Mouse (Mus musculus): ENCODE data around the gene Nexn. TPM values are rescaled to one million over a fixed set of nuclear protein-coding genes. Genes with fewer than 3 reads are reported as not detected.

The Nexn gene
- total RNA-seq, 4 experiments from 2014 or later = 0.65 to 2.9 (median 1.3) TPM

DNA sequence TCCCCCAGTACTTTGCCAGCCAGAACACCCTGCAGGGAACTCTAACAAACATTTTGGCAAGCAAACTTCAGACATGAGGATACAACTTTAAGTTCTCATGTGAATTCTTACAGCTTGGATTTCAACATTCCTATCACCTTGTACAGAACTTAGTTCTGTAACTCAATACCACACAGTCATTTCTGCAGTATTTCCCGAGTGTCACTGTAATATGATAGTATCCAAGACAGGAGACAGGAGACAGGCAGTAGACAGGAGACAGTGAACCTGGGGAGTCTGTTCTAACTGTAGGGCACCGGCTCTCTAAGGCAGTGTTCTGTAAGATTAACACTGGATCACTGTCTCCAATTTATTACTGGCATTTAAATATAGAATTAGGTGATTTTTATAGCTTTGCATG, 12.3 kb upstream of the Nexn start:
- DNase-seq (ENCODE audit: low spot score in 2 of 2) = no peak

DNA sequence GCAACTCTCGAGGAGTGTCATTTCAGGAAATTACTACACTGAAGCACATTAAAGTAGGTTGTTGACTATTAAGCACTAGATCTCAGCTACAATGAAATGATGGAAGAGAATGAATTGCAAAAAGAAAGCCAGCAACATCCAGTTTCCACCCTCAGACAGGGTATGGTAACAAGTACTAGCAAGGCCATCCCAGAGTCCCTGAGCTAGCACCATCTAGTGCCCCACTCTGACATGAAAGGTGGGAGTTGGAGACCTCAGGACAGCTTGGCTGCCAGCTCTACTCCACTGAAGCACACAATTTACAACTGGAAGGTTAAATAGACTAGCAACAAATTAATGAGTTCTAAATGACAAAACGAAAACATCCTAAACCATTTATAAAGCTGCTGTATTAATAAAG, 11.8 kb upstream of the Nexn start:
- no peak for DNase-seq (ENCODE audit: low spot score in 2 of 2)

DNA sequence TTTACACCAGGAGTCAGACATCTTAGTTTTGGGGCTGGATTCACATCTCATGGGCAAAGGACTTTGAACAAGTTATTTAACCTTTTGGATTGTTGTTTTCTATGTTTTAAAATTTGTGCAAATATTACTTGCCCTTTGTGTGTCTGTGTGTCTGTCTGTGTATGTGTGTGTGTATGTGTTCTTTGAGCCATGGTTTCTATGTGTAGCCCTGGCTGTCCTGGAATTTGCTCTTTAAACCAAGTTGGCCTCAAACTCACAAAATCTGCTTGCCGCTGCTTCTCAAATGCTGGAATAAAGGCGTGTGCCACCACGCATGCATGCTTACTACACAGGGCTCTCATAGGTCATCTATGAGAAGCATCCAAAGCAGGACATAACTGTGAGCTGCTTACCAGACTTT, 10.8 kb upstream of the Nexn start:
- no peak for DNase-seq (ENCODE audit: low spot score in 2 of 2)

DNA sequence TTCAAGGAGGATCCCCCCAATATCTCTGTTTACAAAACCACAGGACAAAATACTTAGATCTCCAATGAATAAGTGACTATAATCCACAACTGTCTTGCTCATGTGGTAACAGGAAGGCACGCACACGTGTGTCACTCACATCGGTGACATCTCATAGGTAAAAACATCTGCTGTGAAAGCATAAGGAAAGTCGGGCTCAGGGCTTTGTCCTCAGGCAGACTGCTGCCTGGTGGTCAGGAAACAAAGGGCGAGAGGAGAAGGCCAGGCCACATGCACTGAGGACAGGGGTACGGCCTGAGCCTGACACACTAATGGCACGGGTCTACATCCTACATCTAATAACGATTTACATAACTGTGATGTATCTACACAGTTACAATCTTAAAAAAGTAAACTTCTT, 8.9 kb upstream of the Nexn start:
- DNase-seq (ENCODE audit: low spot score in 2 of 2) = no peak

DNA sequence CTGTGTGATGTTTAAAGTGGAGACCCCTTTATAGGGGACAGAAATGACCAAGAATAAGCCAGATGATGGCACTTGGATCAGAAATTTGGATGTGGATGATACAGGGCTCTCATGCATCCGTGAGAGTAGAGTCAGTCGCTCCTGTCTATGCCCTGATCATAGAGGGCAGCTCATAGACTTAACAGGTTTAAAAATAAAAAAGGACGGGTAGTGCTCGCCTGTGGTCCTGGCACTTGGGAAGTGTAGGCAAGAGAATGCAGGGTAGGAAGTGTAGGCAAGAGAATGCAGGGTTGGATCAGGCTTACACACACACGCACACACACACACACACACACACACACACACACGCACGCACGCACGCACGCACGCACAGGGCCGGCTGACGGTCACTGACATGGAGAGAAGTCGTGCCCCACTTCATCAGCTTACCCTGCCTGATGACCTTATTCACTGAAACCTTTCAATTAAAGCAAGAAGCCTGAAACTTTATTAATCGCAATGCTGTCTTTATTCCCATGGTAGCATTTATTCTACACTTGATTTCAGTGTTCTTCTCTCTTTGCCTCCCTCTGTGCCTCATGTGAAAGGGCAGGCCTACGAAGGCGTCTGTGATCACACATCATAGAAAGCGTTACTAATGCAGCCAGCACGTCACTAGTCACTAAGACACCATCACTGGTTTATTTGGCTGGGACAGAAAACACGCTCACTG, 7.0 kb upstream of the Nexn start:
- no peak for DNase-seq (ENCODE audit: low spot score in 2 of 2)

DNA sequence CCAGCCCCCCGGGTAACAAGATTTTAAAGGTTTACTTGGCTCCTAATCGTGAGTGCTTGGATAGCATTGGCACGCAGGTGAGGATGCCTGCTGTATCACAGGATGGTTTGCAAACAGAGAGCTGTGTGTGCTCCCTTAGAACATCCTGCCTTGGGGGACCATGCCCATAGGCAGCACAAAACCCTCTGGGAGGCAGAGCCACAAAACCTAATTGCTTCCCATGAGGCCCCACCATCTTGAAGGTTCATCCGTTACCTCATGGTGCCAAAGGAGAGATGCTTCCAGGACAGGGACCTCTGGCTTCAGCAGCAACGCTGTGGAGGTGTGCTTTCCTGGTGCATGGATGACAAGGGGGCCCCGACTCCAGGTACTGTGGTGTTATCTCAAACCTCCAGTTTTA, 5.7 kb upstream of the Nexn start:
- DNase-seq (ENCODE audit: low spot score in 2 of 2) = no peak

DNA sequence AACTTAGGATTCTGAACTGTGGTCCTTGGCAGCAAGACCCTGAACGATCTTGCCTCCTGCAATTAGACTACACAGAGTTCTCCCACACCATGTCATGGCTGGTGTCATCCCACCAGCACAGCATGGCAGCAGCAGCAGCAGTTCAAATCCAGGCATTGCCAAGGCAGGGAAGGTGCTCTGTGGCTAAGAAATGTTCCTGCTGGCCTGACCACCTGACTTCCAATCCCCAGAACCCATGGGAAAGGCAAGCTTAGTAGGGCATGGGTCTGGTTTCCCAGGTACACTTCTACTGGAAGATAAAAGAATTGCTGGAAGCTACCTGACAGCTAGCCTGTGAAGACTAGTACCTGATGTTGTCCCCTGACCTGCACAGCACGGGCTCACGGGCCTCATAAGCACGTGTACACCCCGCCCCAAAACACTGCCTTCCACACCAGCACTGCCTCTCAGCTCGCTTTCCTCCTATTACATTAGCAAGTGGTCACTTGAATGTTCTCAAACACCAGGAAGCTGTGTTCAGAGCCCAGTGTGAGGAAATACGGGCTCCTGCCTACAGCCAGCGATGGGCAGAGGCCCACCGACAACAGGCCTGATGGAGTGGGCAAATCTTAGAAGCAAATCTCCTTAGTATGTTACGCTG, 5.0 kb upstream of the Nexn start:
- DNase-seq (ENCODE audit: low spot score in 2 of 2) = no peak

DNA sequence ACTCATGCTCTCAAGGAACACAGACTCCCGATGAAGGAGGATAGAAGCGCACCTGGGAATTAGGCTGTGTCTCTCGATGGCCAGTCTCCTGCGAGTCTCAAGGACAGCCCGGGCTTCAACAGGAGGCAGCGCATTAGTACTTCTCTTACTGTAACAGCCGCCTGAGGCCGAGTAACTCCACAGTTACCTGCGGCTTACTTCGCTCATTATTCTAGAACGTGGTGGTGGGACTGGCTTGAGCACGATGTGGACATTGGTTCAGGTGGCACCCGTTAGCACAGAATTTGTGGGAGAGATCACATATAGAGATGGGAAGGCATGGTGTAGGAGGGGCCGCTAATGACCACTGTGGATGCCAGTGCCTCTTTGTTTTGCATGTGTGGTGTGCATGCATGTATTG, 1.9 kb upstream of the Nexn start:
- DNase-seq (ENCODE audit: low spot score in 2 of 2) = no peak

DNA sequence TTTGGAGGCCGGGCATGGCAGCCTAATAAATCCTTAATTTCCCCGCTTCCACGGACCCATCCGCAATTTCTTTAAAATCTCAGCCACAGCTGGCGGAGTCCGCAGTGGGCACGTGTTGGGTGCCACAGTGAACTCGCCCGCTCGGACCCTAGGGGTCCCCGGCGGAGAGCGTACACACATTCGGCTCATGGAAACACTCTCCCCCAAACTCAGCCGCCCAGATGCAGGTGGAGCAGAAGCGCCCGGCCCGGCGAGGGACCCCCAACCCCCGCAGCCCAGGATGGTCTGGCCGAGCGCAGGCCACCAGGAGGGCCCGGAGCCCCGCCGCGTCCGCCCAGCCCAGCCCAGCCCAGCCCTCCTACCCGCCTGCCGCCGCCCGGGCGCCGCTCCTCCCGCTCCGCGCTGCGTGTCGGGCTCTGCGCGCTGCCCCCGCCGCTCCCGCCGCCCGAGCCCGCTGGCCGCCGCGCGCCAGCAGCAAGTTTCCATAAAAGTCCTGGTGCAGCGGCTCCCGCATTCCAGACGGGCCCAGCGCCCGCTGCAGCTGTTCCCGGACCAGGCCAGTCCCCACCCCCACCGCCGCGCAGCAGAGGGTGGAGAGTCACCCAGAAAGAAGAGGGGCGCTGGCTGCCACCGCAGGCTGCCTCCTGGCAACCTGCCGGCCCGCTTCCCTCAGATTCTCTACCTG, 657 bp downstream of the Nexn start:
- DNase-seq (ENCODE audit: low spot score in 2 of 2) = peak in 1 of 2 experiments; percentile 24

DNA sequence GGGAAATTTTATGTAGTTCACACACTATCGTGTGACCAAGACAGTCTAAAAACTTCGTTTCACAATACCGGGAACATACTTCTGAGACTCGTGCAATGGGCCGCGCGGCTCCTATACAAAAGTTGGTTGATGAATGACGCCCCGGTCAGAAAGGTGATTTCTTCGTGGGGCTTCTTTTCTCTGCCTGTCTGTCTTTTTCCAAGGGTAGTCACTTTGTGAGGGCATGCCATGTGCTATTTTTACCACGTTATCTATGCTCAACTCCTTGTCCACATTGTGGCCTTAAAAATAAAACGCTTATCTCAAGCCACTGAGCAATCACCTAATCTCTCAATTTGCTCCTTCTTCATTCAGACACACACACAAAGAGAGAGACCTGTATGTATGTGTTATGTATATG, 1.3 kb downstream of the Nexn start:
- DNase-seq (ENCODE audit: low spot score in 2 of 2) = no peak

DNA sequence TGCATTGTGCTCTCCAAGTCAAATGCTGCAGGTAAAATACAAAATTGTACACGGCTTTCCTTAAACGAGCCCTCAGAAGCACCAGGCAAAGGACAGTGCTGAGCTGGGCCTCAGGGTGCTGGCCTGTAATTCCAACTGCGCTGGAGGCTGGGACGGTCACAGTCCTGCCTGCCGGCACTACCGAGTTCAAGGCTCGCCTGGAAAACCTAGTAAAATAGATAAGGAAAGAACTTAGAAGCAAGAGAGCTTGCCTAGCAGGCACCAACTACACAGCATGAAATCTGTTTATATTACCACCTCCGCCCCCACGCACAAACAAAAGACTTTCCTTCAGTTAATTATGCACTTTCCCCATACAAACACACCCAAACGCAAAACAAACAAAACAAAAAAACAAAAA, 1.8 kb downstream of the Nexn start:
- DNase-seq (ENCODE audit: low spot score in 2 of 2) = no peak

DNA sequence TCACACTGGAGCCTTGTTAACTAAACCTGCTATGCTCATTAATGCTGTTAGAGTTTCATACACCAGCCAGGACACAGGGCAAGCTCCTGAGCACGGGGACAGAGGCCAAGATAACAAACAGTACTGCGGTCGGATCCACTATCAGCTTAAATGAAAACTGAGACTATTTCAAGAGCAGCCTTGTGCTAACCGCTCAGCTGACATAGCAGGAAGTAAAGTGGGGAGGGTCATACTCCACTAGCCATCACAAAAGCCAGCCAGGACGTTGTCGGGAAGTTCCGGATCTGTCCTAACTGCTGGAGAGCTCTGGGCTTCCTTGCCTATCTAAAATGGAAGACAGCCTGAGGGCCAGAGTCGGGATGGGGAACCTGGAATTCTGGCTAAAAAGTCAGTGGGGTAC, 4.2 kb downstream of the Nexn start:
- DNase-seq (ENCODE audit: low spot score in 2 of 2) = no peak

DNA sequence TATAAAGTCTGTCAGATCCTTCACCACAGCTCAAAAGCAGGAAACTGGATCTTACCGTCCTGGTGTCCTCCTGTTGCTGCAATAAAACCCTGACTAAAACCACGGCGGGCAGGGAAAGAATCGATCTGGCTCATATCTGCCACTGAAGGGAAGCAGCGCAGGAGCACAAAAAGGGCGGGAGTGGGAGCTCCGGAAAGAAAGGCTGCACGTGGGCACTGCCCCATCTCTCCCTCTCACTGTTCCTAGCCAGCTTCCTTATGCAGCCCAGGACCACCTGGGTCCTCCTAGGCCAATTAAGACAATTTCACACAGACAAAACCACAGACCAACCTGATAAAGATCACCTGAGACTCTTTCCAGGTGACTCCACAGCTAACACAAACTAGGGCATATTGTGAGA, 4.7 kb downstream of the Nexn start:
- no peak for DNase-seq (ENCODE audit: low spot score in 2 of 2)

DNA sequence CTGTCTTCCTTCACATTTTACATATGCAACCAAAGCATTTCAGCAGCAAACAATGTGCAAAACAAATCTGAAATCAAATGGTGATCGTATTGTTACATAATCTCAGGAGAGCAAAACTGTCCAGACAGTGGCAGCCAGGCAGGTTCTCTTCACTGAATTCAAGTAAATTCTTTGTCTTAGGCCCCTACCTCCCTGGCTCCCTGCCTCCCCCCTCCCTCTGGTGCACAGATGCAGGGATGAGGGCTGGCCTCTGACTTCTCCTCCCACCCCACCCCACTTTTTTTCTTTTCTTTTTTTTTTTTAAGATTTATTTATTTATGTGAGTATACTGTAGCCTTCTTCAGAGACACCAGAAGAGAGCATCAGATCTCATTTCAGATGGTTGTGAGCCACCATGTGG, 5.8 kb downstream of the Nexn start:
- no peak for DNase-seq (ENCODE audit: low spot score in 2 of 2)

DNA sequence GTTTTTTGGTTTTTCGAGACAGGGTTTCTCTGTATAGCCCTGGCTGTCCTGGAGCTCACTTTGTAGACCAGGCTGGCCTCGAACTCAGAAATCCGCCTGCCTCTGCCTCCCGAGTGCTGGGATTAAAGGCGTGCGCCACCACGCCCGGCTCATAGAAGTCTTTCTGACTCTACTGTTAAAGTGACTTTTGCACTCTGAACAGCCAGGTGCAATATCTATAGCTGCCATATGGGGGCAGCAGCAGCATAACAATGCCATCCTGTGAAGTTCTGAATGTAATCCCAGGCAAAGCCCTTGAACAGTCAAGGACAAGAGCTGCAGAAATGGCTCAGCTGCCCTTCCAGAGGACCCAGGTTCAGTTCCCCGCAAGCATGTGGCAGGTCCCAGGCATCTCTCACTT, 6.7 kb downstream of the Nexn start:
- DNase-seq (ENCODE audit: low spot score in 2 of 2) = peak; percentile 40 to 82

DNA sequence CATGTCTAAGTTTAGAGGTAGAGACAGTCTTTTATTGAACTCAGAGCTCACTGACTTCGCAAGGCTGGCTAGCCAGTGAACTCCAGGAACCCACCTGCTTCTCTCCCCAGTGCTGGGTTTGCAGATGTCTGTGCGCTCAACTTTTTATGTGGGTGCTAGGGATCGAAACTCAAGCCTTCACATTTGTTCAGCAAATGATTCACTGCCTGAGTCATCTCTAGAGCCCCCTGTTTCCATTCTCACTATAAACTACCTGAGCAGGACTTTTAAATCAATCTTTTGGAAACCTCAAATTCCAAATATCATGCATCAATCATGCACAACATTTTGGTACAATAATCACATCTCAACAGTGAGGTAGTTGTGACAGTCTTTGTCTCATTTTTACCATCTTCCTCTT, 8.6 kb downstream of the Nexn start:
- no peak for DNase-seq (ENCODE audit: low spot score in 2 of 2)

DNA sequence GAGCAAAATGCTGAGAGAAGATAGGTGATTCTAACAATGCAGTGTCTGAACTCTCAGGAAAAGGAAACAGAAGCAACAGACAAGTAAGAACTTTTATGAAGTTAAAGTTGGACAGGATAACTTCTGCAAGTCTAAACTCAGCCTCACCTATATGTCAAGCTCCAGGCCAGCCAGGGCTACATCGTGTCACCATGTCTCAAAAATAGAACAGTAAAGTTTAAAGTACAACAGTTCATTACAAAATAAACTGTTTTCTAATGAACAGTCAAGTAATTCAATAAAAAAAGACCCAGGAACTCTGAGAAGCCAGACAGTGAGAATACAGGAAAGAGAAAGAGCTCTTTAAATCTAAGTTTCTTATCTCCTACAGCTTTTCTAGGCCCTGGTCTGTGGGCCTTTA, 15.7 kb downstream of the Nexn start:
- no peak for DNase-seq (ENCODE audit: low spot score in 2 of 2)

DNA sequence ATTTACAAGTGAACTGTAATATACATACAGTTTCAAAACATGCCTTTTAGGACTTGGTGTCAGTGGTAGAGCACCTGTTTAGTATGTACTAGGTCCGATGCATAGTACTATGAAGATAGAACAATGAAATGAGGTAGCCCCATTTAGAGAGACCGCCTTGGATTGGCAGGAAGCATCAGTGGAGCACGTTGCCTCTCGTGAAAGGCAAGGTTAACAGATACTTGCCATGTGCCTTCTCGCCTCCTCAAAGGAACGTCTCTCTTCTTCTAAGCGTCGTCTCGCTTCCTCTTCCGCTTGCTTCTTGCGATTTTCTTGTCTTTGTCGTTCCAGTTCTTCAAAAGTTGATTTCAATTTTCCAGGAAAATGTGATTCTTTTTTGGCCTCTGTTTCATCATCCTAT, 18.4 kb downstream of the Nexn start:
- no peak for DNase-seq (ENCODE audit: low spot score in 2 of 2)

DNA sequence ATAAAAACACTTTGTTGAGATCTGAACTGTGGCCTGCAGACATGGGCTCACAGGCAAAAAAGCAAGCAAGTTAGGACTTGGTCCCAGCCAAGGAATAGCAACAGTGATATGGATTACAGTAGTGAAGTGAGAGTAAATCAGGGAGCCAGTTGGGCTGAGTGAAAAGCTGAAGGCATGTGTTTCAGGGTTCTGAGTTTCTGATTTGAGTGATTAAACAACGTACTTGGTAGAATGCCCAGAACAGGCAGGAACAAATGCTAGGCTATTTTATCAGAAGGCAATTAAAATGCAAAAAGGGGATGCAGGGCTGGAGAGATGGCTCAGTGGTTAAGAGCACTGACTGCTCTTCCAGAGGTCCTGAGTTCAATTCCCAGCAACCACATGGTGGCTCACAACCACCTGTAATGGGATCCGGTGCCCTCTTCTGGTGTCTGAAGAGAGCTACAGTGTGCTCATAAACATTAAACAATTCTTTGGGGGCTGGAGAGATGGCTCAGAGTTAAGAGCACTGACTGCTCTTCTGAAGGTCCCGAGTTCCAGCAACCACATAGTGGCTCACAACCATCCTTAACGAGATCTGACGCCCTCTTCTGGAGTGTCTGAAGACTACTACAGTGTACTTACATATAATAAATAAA, 20.8 kb downstream of the Nexn start:
- DNase-seq (ENCODE audit: low spot score in 2 of 2) = peak in 1 of 2 experiments; percentile 42

DNA sequence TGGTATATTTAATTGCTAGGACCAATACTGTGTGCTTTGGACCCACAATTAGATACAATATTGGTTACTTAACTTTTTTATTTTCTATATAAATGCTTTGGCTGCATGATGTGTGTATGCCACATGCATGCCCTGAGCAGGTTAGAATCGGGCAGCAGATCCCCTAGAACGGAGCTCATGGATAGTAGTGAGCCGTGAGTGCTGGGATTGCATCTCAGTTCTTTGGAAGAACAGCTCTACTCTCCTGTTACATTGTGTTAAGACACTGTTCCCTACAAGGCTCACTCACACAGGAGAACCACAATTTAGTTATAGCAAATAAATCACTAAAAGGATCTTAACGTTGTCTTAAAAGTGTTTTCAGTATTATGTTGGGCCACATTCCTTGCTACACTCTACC, 22.8 kb downstream of the Nexn start:
- DNase-seq (ENCODE audit: low spot score in 2 of 2) = no peak

DNA sequence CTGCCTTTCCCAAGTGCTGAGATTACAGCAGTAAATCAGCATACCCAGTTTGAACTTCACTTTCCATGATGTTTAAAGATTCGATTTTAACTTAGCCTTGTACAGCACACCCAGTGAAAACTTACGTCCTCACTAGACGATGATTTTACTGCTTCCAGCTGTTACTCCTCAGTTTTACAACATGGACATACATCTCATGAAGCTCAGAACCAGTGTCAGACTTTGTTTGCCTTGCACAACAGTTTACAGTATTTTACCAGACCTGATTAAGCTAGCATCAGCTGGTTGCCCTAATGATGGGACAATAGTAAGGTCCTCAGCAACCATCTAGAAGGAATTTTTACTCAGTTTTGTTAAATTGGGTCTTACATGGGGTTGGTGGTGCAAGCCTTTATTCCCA, 25.1 kb downstream of the Nexn start:
- no peak for DNase-seq (ENCODE audit: low spot score in 2 of 2)

DNA sequence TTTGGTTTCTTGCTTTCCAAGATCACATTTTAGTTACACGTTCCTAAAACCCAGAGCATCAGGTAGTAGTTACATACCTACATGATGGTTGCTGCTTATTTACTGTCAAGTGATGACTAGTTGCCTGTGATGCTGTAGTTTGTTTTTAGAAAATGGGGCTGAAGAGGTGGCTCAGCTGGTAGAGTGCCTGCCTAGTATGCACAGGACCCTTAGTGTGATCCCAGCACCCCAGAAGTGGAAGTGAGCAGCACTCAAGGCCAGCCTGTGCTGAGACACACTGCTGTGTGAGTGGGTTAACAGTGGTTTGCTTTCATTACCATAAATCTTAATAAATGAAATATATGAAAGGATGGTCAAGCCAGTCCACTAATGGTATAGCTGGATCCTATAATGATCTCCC, 26.6 kb downstream of the Nexn start:
- DNase-seq (ENCODE audit: low spot score in 2 of 2) = no peak

Measured in layer of hippocampus, adult 8-10 months (tissue).